Mouse (Mus musculus): ENCODE data around the gene Vmn1r9. TPM values are rescaled to one million over a fixed set of nuclear protein-coding genes. Genes with fewer than 3 reads are reported as not detected.
"Not testable (repeated sequence)": the region's sequence is repeated elsewhere in the genome, so short reads cannot be mapped to it uniquely, and the experiment has no call there.

Vmn1r9 gene
- not detected in 2 replicates for polyA plus RNA-seq (2015; fragmentation: Nextera tagmentation; extraction: Ambion mirVana)

DNA sequence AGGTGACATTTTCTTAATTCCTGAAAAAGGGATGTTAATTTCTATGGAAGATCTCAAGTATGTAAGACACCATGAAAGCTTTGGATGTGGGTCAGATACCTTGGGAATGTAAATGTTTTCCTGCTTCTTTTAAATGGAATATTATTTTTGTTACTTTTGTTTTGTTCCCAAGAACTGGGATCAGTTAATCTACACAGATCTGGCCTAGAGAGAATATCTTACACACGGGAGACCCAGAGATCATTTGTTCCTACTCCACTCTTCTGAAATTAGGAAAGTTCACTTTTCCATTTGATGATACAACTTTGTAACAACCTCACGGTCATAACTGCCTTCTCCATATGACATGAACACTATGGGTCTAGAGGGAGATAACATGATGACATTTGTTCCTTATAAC, at the start of gene Vmn1r9:
Gene Vmn1r9, plus strand, starts transcription at position 301 of the 400 bp plus-strand sequence.
- H3K4me2 ChIP-seq, result no peak within 1 kb of the TSS

DNA sequence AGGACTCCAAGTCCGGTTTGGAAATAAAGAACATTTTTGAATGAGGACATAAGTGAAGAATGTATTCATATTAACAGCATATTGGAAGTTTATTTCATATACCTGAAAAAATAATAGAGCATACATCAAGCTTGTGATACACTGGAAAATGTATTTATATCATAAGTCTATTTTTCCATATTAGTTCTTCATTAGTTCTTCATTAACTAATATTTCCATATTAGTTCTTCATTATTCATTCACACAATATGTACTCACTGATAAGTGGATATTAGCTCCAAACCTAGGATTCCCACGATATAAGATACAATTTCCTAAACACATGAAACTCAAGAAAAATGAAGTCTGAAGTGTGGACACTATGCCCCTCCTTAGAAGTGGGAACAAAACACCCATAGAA, 41.4 kb upstream of the Vmn1r9 start, which contains the start of gene Vmn1r7:
Gene Vmn1r7, minus strand, starts transcription at position 101 of the 400 bp plus-strand sequence.
- H3K4me1 ChIP-seq; ATAC-seq (ENCODE audit: borderline replicate concordance, extremely low read depth, low FRiP score, low TSS enrichment); H3K27ac ChIP-seq; H3K36me3 ChIP-seq; H3K4me3 ChIP-seq; H3K27me3 ChIP-seq; H3K4me2 ChIP-seq; H3K9me3 ChIP-seq; H3K9ac ChIP-seq: not testable (repeated sequence)
- 81% methylated on average over 2 of the region's 2 CpGs for WGBS

More for the DNA sequence above, at the start of gene Vmn1r9:
- Histone ChIP-seq H3K36me3 (no peaks in the 10 kb centered on the region), H3K27ac (no peak within 1 kb of the TSS), H3K4me1 (no peaks in the 10 kb centered on the region), H3K9me3 (no peaks in the 10 kb centered on the region), H3K27me3 (no peaks in the 10 kb centered on the region), H3K4me3 (no peak within 1 kb of the TSS), H3K9ac (no peak within 1 kb of the TSS)
- 87% methylated on average over 2 of the region's 2 CpGs for WGBS
- no peak for ATAC-seq (ENCODE audit: borderline replicate concordance, extremely low read depth, low FRiP score, low TSS enrichment)

DNA sequence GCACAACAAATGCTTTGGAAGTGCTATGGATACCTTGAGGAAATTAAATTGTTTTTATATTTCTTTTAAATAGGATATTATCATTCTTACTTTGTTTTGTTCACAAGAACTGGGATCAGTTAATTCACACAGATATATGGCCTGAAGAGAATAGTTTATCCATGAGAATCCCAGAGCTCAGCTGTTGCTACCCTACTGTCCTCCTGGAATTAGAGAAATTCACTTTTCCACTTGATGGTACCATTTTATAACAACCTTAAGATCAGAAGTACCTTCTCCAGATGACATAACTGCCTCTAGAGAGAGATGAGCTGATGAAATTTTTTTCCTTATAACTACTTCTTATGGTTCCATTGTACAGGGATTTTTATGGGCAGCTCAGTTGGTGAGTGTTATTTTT, 34.6 kb upstream of the Vmn1r9 start, which contains the start of gene Vmn1r8:
Gene Vmn1r8, plus strand, starts transcription at position 301 of the 400 bp plus-strand sequence.
- no peak within 1 kb of the TSS for H3K9ac ChIP-seq
- no peak for ATAC-seq (ENCODE audit: borderline replicate concordance, extremely low read depth, low FRiP score, low TSS enrichment)
- H3K4me1 ChIP-seq, result no peaks in the 10 kb centered on the region
- H3K36me3 ChIP-seq, result no peaks in the 10 kb centered on the region
- no peak within 1 kb of the TSS for H3K4me2 ChIP-seq
- no peaks in the 10 kb centered on the region for H3K9me3 ChIP-seq
- H3K4me3 ChIP-seq, result no peak within 1 kb of the TSS
- H3K27me3 ChIP-seq, result no peaks in the 10 kb centered on the region
- no peak within 1 kb of the TSS for H3K27ac ChIP-seq

GRCm38 (mm10) chr6:57034674-57035073, 31.9 kb upstream of the Vmn1r9 start:
- Histone ChIP-seq H3K9me3 (no peaks in the 10 kb centered on the region), H3K9ac (no peak overlapping the region), H3K27me3 (no peaks in the 10 kb centered on the region), H3K4me3 (no peak overlapping the region), H3K4me2 (no peak overlapping the region), H3K36me3 (no peaks in the 10 kb centered on the region), H3K27ac (no peak overlapping the region), H3K4me1 (no peaks in the 10 kb centered on the region)
- no peak for ATAC-seq (ENCODE audit: borderline replicate concordance, extremely low read depth, low FRiP score, low TSS enrichment)
- WGBS, result 80% methylated on average over 2 of the region's 2 CpGs

DNA sequence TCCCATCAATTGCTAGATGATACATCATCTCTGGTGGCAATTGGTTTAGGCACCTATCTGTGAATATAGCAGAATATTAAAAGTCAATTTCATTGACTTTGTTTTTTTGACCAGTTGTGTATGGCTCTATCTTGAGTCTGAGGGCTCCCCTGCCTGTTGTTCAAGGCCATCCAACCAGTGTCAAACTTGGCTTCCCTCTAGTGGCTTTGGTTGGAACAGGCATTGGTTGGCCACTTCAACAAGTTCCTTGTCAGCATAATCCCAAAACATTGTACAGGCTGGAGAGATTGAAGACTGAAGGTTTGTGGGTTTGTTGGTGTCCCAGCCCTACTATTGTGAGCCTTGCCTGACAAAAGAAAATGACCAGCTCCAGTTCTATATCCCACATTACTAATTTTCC, 2.9 kb upstream of the Vmn1r9 start:
- H3K4me1 ChIP-seq, result no peaks in the 10 kb centered on the region
- no peak overlapping the region for H3K27ac ChIP-seq
- no peak for ATAC-seq (ENCODE audit: borderline replicate concordance, extremely low read depth, low FRiP score, low TSS enrichment)
- no peak overlapping the region for H3K4me2 ChIP-seq
- no peaks in the 10 kb centered on the region for H3K36me3 ChIP-seq
- H3K27me3 ChIP-seq, result no peaks in the 10 kb centered on the region
- H3K4me3 ChIP-seq, result no peak overlapping the region
- no peak overlapping the region for H3K9ac ChIP-seq
- H3K9me3 ChIP-seq, result no peaks in the 10 kb centered on the region

GRCm38 (mm10) chr6:57106358-57106757, 39.8 kb downstream of the Vmn1r9 start:
- WGBS, result 59% methylated on average over 1 of the region's 1 CpGs
- Histone ChIP-seq H3K4me1 (no peaks in the 10 kb centered on the region), H3K4me2 (no peak overlapping the region), H3K27me3 (no peaks in the 10 kb centered on the region), H3K4me3 (no peak overlapping the region), H3K9me3 (no peaks in the 10 kb centered on the region), H3K36me3 (no peaks in the 10 kb centered on the region), H3K27ac (no peak overlapping the region), H3K9ac (no peak overlapping the region)
- ATAC-seq (ENCODE audit: borderline replicate concordance, extremely low read depth, low FRiP score, low TSS enrichment), result no peak

- H3K4me2 ChIP-seq, result no peak within 1 kb of the TSS
- H3K4me1 ChIP-seq, result no peaks in the 10 kb centered on the region
- no peak within 1 kb of the TSS for H3K4me3 ChIP-seq
- H3K27me3 ChIP-seq, result no peaks in the 10 kb centered on the region
- H3K9ac ChIP-seq, result no peak within 1 kb of the TSS
- no peaks in the 10 kb centered on the region for H3K9me3 ChIP-seq
- H3K36me3 ChIP-seq, result no peaks in the 10 kb centered on the region
- no peak within 1 kb of the TSS for H3K27ac ChIP-seq
- ATAC-seq (ENCODE audit: borderline replicate concordance, extremely low read depth, low FRiP score, low TSS enrichment), result no peak
- WGBS, result 73% methylated on average over 3 of the region's 3 CpGs
These were observed 42.6 kb downstream of the Vmn1r9 start, which contains the start of gene Vmn1r10 for GRCm38 (mm10) chr6:57109154-57109553. Gene Vmn1r10 (plus strand): TSS chr6:57109454.

Other genes with a start within 250 kb of the Vmn1r9 start
- gene Fkbp9, start 234.7 kb upstream of the Vmn1r9 start, polyA plus RNA-seq (2015; fragmentation: Nextera tagmentation; extraction: Ambion mirVana), result 193 and 196 TPM in 2 replicates
- gene Nt5c3, start 142.9 kb upstream of the Vmn1r9 start, polyA plus RNA-seq (2015; fragmentation: Nextera tagmentation; extraction: Ambion mirVana), result 60.9 and 62.9 TPM in 2 replicates
- gene Vmn1r4, start 142.8 kb upstream of the Vmn1r9 start, polyA plus RNA-seq (2015; fragmentation: Nextera tagmentation; extraction: Ambion mirVana), result 0.23 and 0.32 TPM in 2 replicates
- gene Vmn1r5, start 96.5 kb upstream of the Vmn1r9 start, polyA plus RNA-seq (2015; fragmentation: Nextera tagmentation; extraction: Ambion mirVana), result not detected in 2 replicates
- not detected in 2 replicates for gene Vmn1r6, start 69.5 kb upstream of the Vmn1r9 start, polyA plus RNA-seq (2015; fragmentation: Nextera tagmentation; extraction: Ambion mirVana)
- gene Vmn1r7, start 41.5 kb upstream of the Vmn1r9 start, polyA plus RNA-seq (2015; fragmentation: Nextera tagmentation; extraction: Ambion mirVana), result not detected in 2 replicates
- gene Vmn1r8, start 34.5 kb upstream of the Vmn1r9 start, polyA plus RNA-seq (2015; fragmentation: Nextera tagmentation; extraction: Ambion mirVana), result not detected in 2 replicates
- gene Vmn1r10, start 42.7 kb downstream of the Vmn1r9 start, polyA plus RNA-seq (2015; fragmentation: Nextera tagmentation; extraction: Ambion mirVana), result not detected in 2 replicates
- not detected in 2 replicates for gene Vmn1r11, start 66.7 kb downstream of the Vmn1r9 start, polyA plus RNA-seq (2015; fragmentation: Nextera tagmentation; extraction: Ambion mirVana)
- gene Vmn1r12, start 90.1 kb downstream of the Vmn1r9 start, polyA plus RNA-seq (2015; fragmentation: Nextera tagmentation; extraction: Ambion mirVana), result not detected in 2 replicates
- gene Vmn1r13, start 136.5 kb downstream of the Vmn1r9 start, polyA plus RNA-seq (2015; fragmentation: Nextera tagmentation; extraction: Ambion mirVana), result not detected in 2 replicates
- gene Vmn1r14, start 164.9 kb downstream of the Vmn1r9 start, polyA plus RNA-seq (2015; fragmentation: Nextera tagmentation; extraction: Ambion mirVana), result not detected in 2 replicates
- gene Vmn1r15, start 191.2 kb downstream of the Vmn1r9 start, polyA plus RNA-seq (2015; fragmentation: Nextera tagmentation; extraction: Ambion mirVana), result not detected in 2 replicates